Comparison of ENCODE assay signal across 8 mouse cellular contexts in genomic region chr9:56417415-56417947, GRCm38 (mm10). TPM values are rescaled to one million over a fixed set of nuclear protein-coding genes. Genes with fewer than 3 reads are reported as not detected.
DNase-seq lines count a peak whose midpoint lies in the region; ATAC-seq lines count a peak whose summit lies in the region.

No protein-coding gene starts in this region.

- ATAC-seq in intestine, embryonic 14.5 days (replicated peaks; ENCODE audit: low FRiP score, low TSS enrichment, low read depth) = peak; percentile 60
- ATAC-seq in megakaryocyte progenitor cell, adult 5-6 weeks (replicated peaks; ENCODE audit: poor library complexity) = peak; percentile 36

- peak; percentile 87 to 88 for DNase-seq in adrenal gland, adult 18-20 months (ENCODE audit: low spot score in 2 of 2)
- DNase-seq in embryo, embryonic 10.5 days (ENCODE audit: low spot score) = peak; percentile 83
- DNase-seq in gastrocnemius, postnatal 25 days = peak; percentile 82
- DNase-seq in intestine, embryonic 14.5 days (ENCODE audit: low spot score) = peak; percentile 91
- peak; percentile 75 to 79 for DNase-seq in left cerebral cortex, postnatal 14 days (ENCODE audit: low spot score in 2 of 2)
- peak; percentile 79 to 86 for DNase-seq in right cerebral cortex, postnatal 10 days (ENCODE audit: low spot score in 2 of 2)
- DNase-seq in urinary bladder, postnatal 14 days (ENCODE audit: low spot score) = peak; percentile 87

- peak overlapping the region; percentile 67 for H3K4me2 ChIP-seq in intestine, embryonic 14.5 days (ENCODE audit: low read length)

- H3K4me1 ChIP-seq in intestine, embryonic 14.5 days (replicated peaks; ENCODE audit: control insufficient read depth, insufficient read depth, low read length) = peaks cover 24% of the 10 kb centered on the region

- H3K27me3 ChIP-seq in intestine, embryonic 14.5 days (replicated peaks; ENCODE audit: control insufficient read depth, insufficient read depth, low read length) = no peaks in the 10 kb centered on the region

- 2% methylated on average over 39 of the region's 40 CpGs for WGBS in intestine, embryonic 14.5 days

- peak overlapping the region; percentile 89 for H3K27ac ChIP-seq in intestine, embryonic 14.5 days (ENCODE audit: low read depth)

- intact Hi-C loops in left cerebral cortex, postnatal 14 days (cut with DNase I) = loop anchor here (2.0 to 5.0 kb wide), 3 partner anchors 135 to 205 kb away; no protein-coding TSS in a partner anchor

- H3K9me3 ChIP-seq in intestine, embryonic 14.5 days (ENCODE audit: control insufficient read depth, low read length) = no peaks in the 10 kb centered on the region

- H3K9ac ChIP-seq in intestine, embryonic 14.5 days (ENCODE audit: low read length) = peak overlapping the region; percentile 63

- peak overlapping the region; percentile 52 for H3K4me3 ChIP-seq in intestine, embryonic 14.5 days (ENCODE audit: low read depth, low read length)

- no peaks in the 10 kb centered on the region for H3K36me3 ChIP-seq in intestine, embryonic 14.5 days (ENCODE audit: control insufficient read depth, insufficient read depth, low read length)

RNA-seq across cellular contexts. Expression of gene Peak1, which starts 0.4 kb away (rescaled TPM):
- 10 to 100 TPM; 31.0 to 37.7 TPM for total RNA-seq in adrenal gland, adult 18-20 months (2021)
- 10 to 100 TPM; 13.1 to 14.3 TPM for total RNA-seq in gastrocnemius, postnatal 25 days (2021)
- polyA plus RNA-seq in intestine, embryonic 14.5 days (2014; fragmentation: Nextera tagmentation; extraction: Ambion mirVana) = 14.4 and 15.8 TPM in 2 replicates
- 10 to 100 TPM; 24.0 to 24.8 TPM for total RNA-seq in left cerebral cortex, postnatal 14 days (2021)
- 13.3 and 17.3 TPM in 2 replicates for total RNA-seq in megakaryocyte progenitor cell, adult 5-6 weeks (2015)
- total RNA-seq in megakaryocyte progenitor cell, adult 5-6 weeks (2017) = 6.7 and 9.1 TPM in 2 replicates

RNA-seq across cellular contexts. Expression of gene Hmg20a, which starts 0.9 kb away (rescaled TPM):
- 10 to 100 TPM; 31.5 to 37.5 TPM for total RNA-seq in adrenal gland, adult 18-20 months (2021)
- total RNA-seq in gastrocnemius, postnatal 25 days (2021) = 10 to 100 TPM; 13.0 to 13.7 TPM
- polyA plus RNA-seq in intestine, embryonic 14.5 days (2014; fragmentation: Nextera tagmentation; extraction: Ambion mirVana) = 52.2 and 59.9 TPM in 2 replicates
- total RNA-seq in left cerebral cortex, postnatal 14 days (2021) = 10 to 100 TPM; 58.9 to 63.1 TPM
- total RNA-seq in megakaryocyte progenitor cell, adult 5-6 weeks (2015) = 22.8 and 25.4 TPM in 2 replicates
- 15.4 and 17.5 TPM in 2 replicates for total RNA-seq in megakaryocyte progenitor cell, adult 5-6 weeks (2017)

Comparison
In these comparisons a context has a peak if more than half of its experiments do, and no peak if none do; other contexts are left out.
1. Peak in every context shown above with its lines: DNase-seq, ATAC-seq, H3K4me3 ChIP-seq and H3K27ac ChIP-seq.